Mouse (Mus musculus) heart, adult 2 months (tissue): ENCODE results near the gene Arhgap23.

Experiments
- CTCF ChIP-seq: fragments of 200-600 bp; IDR thresholded peaks from 2 replicates; pipeline ENCODE4 v1.8.1; 2022; ENCODE audit warnings: antibody characterized with exemption, mild to moderate bottlenecking, moderate library complexity
- EP300 ChIP-seq: fragments of 200-500 bp; IDR thresholded peaks from 2 replicates; pipeline ENCODE4 v1.6.1; 2011; ENCODE audit warnings: low read depth, low read length, control low read depth; ENCODE audit not compliant: insufficient read depth
- POLR2A ChIP-seq: fragments of 200-500 bp; IDR thresholded peaks from 2 replicates; pipeline ENCODE4 v1.6.1; 2011; ENCODE audit warnings: mild to moderate bottlenecking, low read depth, low read length, control low read depth; ENCODE audit not compliant: insufficient read depth

DNA sequence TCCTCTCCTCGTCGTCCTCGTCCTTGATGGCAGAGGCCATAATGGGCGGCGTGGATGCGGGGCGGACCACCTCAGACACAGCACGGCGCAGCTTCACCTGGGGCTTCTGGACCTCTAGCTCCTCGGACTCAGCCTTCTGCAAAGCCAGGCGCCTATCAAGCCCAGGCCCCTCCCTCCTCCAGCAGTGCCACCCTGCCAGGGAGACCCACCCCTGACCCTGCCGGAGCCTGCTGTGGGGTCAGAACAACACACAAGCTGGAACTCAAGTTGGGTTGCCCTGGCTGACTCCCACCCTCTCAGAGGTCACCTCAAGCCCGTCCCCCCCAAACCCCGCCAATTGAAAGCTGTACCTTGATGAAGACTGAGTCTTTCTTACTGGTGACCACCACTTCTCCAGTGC, 107.8 kb downstream of the Arhgap23 start:
- TF ChIP-seq CTCF (no peak), EP300 (no peak), POLR2A (no peak)
